8 mouse cellular contexts compared by ENCODE assay signal in genomic region chrX:71601052-71601611, GRCm38 (mm10). TPM values are rescaled to one million over a fixed set of nuclear protein-coding genes. Genes with fewer than 3 reads are reported as not detected.
A peak's percentile ranks its signal among the peaks of the same experiment; 100 is the strongest.
DNase-seq lines count a peak whose midpoint lies in the region; ATAC-seq and TF ChIP-seq lines count a peak whose summit lies in the region.

No protein-coding gene starts in this region.

- no peak for TF ChIP-seq POLR2A in olfactory bulb, adult 2 months (IDR thresholded peaks at IDR 0.05; ENCODE audit: insufficient read depth, low read depth, low read length)

- peak overlapping the region; percentile 20; the same call in 1 of the 2 replicates for H3K9ac ChIP-seq in lung, embryonic 14.5 days

- H3K27ac ChIP-seq in lung, embryonic 14.5 days (ENCODE audit: low read depth): no peak overlapping the region
- H3K27ac ChIP-seq in olfactory bulb, adult 2 months (ENCODE audit: insufficient read depth, low read depth, low read length): no peak overlapping the region

- H3K4me1 ChIP-seq in erythroblast, embryonic 14.5 days (ENCODE audit: control insufficient read depth): peaks cover 5% of the 10 kb centered on the region
- no peaks in the 10 kb centered on the region for H3K4me1 ChIP-seq in lung, embryonic 14.5 days (ENCODE audit: insufficient read depth)
- H3K4me1 ChIP-seq in olfactory bulb, adult 2 months (ENCODE audit: control insufficient read depth, insufficient read depth, low read length): no peaks in the 10 kb centered on the region

- WGBS in lung, embryonic 14.5 days: 13% methylated on average over 19 of the region's 25 CpGs
- 19% methylated on average over 21 of the region's 25 CpGs for WGBS in olfactory bulb, adult 2 months

- DNase-seq in MN1 (ENCODE audit: low spot score): peak; percentile 43
- DNase-seq in c-Kit-positive CD71-negative TER-119-negative erythroid progenitor cells, embryonic 14.5 days (ENCODE audit: low read depth): peak; percentile 23
- peak; percentile 57 to 68 for DNase-seq in heart, postnatal 14 days
- DNase-seq in kidney, postnatal 4 days: peak; percentile 77 to 80
- DNase-seq in lung, embryonic 14.5 days: peak; percentile 73
- peak; percentile 77 for DNase-seq in thymus, postnatal 4 days

- H3K27me3 ChIP-seq in erythroblast, embryonic 14.5 days (ENCODE audit: control insufficient read depth): peaks cover 10% of the 10 kb centered on the region; the same call in 1 of the 2 replicates
- no peaks in the 10 kb centered on the region for H3K27me3 ChIP-seq in lung, embryonic 14.5 days (ENCODE audit: insufficient read depth, low read length)

- H3K4me2 ChIP-seq in lung, embryonic 14.5 days: peak overlapping the region; percentile 59

- peak; percentile 65 for TF ChIP-seq CTCF in lung, embryonic 14.5 days (IDR thresholded peaks at IDR 0.05; ENCODE audit: low read depth)
- TF ChIP-seq CTCF in olfactory bulb, adult 2 months (IDR thresholded peaks at IDR 0.05; ENCODE audit: insufficient read depth, low read depth, low read length): peak; percentile 40; the same call in 1 of the 2 replicates

- peak; percentile 60 for ATAC-seq in lung, embryonic 14.5 days (ENCODE audit: insufficient read depth)

- peak overlapping the region; percentile 57 for H3K4me3 ChIP-seq in erythroblast, embryonic 14.5 days (replicated peaks)
- peak overlapping the region; percentile 20; the same call in 1 of the 2 replicates for H3K4me3 ChIP-seq in lung, embryonic 14.5 days (ENCODE audit: low read depth, low read length)
- no peak overlapping the region; the same call in 1 of the 2 replicates for H3K4me3 ChIP-seq in olfactory bulb, adult 2 months (ENCODE audit: insufficient read depth, low read depth, low read length)

- H3K36me3 ChIP-seq in erythroblast, embryonic 14.5 days (ENCODE audit: control insufficient read depth): no peaks in the 10 kb centered on the region
- H3K36me3 ChIP-seq in lung, embryonic 14.5 days (ENCODE audit: insufficient read depth): no peaks in the 10 kb centered on the region

- intact Hi-C loops in heart, postnatal 14 days (cut with DNase I): loop anchor here (1.0 kb wide), 1 partner anchor 176 kb away; no protein-coding TSS in a partner anchor

- no peaks in the 10 kb centered on the region for H3K9me3 ChIP-seq in erythroblast, embryonic 14.5 days (ENCODE audit: control insufficient read depth, low read length)
- no peaks in the 10 kb centered on the region for H3K9me3 ChIP-seq in lung, embryonic 14.5 days (ENCODE audit: low read depth, low read length)

RNA-seq across cellular contexts. Expression of gene Hmgb3, which starts 45.4 kb away (rescaled TPM):
- polyA plus RNA-seq in erythroblast, embryonic 14.5 days (2012): 22.6 and 26.0 TPM in 2 replicates
- total RNA-seq in heart, postnatal 14 days (2021): 10 to 100 TPM; 70.9 to 85.6 TPM
- 258 and 284 TPM in 2 replicates for polyA plus RNA-seq in lung, embryonic 14.5 days (2014; fragmentation: Nextera tagmentation; extraction: Ambion mirVana)
- not detected in 2 replicates for polyA plus RNA-seq in olfactory bulb, adult 2 months (2012; ENCODE audit: insufficient read depth, insufficient read length, low replicate concordance, missing spikeins)

Comparison
In these comparisons a context has a peak if more than half of its experiments do, and no peak if none do; other contexts are left out.
1. DNase-seq: peak in every context shown above with its lines; median percentile 78 in kidney, postnatal 4 days; 77 in thymus, postnatal 4 days; 73 in lung, embryonic 14.5 days; 62 in heart, postnatal 14 days; 43 in MN1; 23 in c-Kit-positive CD71-negative TER-119-negative erythroid progenitor cells, embryonic 14.5 days.